Mouse (Mus musculus): ENCODE results near the gene Arhgef28. TPM values are rescaled to one million over a fixed set of nuclear protein-coding genes. Genes with fewer than 3 reads are reported as not detected.
"Not testable (repeated sequence)": the region's sequence is repeated elsewhere in the genome, so short reads cannot be mapped to it uniquely, and the experiment has no call there.

Gene Arhgef28
- polyA plus RNA-seq, 1 experiment from 2014 or later: 9.9 TPM

DNA sequence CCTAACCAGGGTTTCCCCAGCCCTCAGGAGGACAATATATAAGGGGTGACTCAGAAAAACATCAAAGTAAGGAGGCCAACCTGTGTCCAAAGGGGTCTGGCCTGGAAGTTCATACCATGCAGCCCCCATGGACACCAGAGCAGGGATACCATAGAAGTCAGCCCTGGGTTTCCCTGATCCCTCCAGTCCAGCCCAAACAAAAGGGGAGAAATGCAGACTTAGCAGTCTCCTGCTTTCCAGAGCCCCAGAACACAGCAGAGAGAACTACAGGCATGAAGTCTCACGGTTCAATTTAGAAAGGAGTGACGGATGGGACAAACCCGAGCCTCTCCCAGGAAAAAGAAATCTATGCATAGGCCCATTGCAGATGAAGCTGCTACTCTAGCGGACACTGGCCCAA is 91.2 kb downstream of the Arhgef28 start:
- 85% methylated on average over 4 of the region's 4 CpGs for WGBS
- no peak overlapping the region for H3K4me3 ChIP-seq (ENCODE audit: low read depth, low read length)
- H3K27me3 ChIP-seq (replicated peaks; ENCODE audit: control insufficient read depth, insufficient read depth, low read length): no peaks in the 10 kb centered on the region
- H3K36me3 ChIP-seq (ENCODE audit: control insufficient read depth, insufficient read depth, low read length): no peaks in the 10 kb centered on the region
- ATAC-seq: no peak
- no peak overlapping the region for H3K9ac ChIP-seq (ENCODE audit: low read length)
- H3K9me3 ChIP-seq (replicated peaks; ENCODE audit: control insufficient read depth, low read length): no peaks in the 10 kb centered on the region
- no peak overlapping the region for H3K27ac ChIP-seq (ENCODE audit: low read depth, low read length)
- no peak overlapping the region for H3K4me2 ChIP-seq (ENCODE audit: low read length)
- no peak for DNase-seq (ENCODE audit: low spot score)
- H3K4me1 ChIP-seq (ENCODE audit: control insufficient read depth, insufficient read depth, low read length): no peaks in the 10 kb centered on the region; the same call in 1 of the 2 replicates

DNA sequence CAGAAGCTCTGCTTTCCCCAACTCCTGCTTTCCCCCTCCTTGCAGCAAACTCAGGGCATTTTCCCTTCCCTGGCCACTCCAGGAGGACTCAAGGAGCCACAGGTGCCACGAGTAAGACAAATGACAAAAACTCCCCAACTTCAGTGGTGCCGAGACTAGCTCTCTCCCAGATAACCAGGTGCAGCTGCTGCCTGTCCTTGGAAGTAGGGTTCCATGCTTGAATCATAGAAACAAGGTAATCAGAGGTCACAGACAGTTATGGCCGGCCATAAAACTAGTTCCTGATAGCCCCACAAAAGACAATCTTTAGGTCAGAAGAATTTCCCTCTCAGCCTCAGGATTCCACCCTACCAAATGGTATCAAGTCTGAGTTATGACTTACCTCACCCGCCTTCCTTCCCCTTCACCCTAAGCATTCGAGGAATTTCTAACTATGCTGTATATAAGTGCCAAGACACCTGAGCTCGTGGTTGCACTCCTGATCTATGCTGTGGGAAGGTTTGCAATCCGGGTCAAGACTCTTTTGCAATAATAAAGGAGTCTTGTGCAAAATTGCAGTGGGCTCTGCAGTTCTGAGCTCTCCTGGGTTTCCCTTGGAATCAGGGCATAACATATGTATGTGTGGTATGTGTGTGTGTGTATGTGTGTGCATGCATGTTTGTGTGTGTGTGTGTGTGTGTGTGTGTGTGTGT is 93.3 kb downstream of the Arhgef28 start:
- Histone ChIP-seq H3K4me2 (ENCODE audit: low read length) (no peak overlapping the region), H3K4me3 (ENCODE audit: low read depth, low read length) (no peak overlapping the region), H3K4me1 (ENCODE audit: control insufficient read depth, insufficient read depth, low read length) (no peaks in the 10 kb centered on the region; the same call in 1 of the 2 replicates), H3K9me3 (replicated peaks; ENCODE audit: control insufficient read depth, low read length) (no peaks in the 10 kb centered on the region), H3K9ac (ENCODE audit: low read length) (no peak overlapping the region), H3K27ac (ENCODE audit: low read depth, low read length) (no peak overlapping the region), H3K36me3 (ENCODE audit: control insufficient read depth, insufficient read depth, low read length) (no peaks in the 10 kb centered on the region), H3K27me3 (replicated peaks; ENCODE audit: control insufficient read depth, insufficient read depth, low read length) (no peaks in the 10 kb centered on the region)
- 85% methylated on average over 7 of the region's 7 CpGs for WGBS
- ATAC-seq: no peak
- no peak for DNase-seq (ENCODE audit: low spot score)

DNA sequence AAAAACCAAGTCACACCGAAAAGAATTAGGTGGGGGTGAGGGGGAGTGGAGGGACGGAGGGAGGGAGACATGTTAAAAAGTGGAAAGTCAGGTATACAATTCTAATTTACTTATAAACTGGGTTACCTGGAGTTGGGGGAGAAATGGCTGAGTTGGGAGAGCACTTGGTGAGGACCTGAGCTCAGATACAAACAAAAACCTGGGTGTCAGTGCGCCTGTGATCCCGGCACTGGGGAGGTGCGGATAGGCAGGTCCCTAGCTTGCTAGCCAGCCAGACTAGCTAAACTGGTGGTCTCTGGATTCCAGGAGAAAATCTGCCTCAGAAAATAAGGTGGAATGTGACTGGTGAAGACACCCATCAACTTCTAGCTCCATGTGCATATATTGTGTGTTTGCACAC is 94.7 kb downstream of the Arhgef28 start:
- Histone ChIP-seq H3K27me3 (replicated peaks; ENCODE audit: control insufficient read depth, insufficient read depth, low read length) (no peaks in the 10 kb centered on the region), H3K36me3 (ENCODE audit: control insufficient read depth, insufficient read depth, low read length) (no peaks in the 10 kb centered on the region), H3K4me2 (ENCODE audit: low read length) (no peak overlapping the region), H3K4me3 (ENCODE audit: low read depth, low read length) (no peak overlapping the region), H3K27ac (ENCODE audit: low read depth, low read length) (no peak overlapping the region), H3K4me1 (ENCODE audit: control insufficient read depth, insufficient read depth, low read length) (no peaks in the 10 kb centered on the region), H3K9me3 (replicated peaks; ENCODE audit: control insufficient read depth, low read length) (no peaks in the 10 kb centered on the region), H3K9ac (ENCODE audit: low read length) (no peak overlapping the region)
- 79% methylated on average over 5 of the region's 5 CpGs for WGBS
- ATAC-seq (no peak), DNase-seq (ENCODE audit: low spot score) (no peak)

DNA sequence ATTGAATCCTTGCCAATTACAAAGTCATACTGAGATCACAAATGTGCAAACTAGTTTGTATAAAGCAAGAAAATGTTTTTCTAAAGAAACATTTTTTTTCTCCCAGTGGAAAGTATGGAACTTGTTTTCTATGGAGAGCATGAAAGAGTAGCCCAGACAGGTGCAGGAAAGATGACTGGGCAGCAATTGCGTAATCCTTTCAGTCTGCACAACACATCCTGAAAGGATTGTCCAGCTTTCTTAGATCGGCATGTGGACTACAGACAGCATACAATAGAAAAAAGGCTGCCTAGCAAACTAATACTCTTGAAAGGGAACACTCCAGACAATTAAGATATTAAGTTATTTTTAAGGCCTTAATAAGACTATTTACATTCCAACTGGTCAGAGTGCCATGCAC is 95.2 kb downstream of the Arhgef28 start:
- whole genome bisulfite sequencing: 59% methylated on average over 2 of the region's 2 CpGs
- Histone ChIP-seq H3K4me2 (ENCODE audit: low read length) (no peak overlapping the region), H3K4me1 (ENCODE audit: control insufficient read depth, insufficient read depth, low read length) (no peaks in the 10 kb centered on the region), H3K27me3 (replicated peaks; ENCODE audit: control insufficient read depth, insufficient read depth, low read length) (no peaks in the 10 kb centered on the region), H3K9me3 (replicated peaks; ENCODE audit: control insufficient read depth, low read length) (no peaks in the 10 kb centered on the region), H3K36me3 (ENCODE audit: control insufficient read depth, insufficient read depth, low read length) (no peaks in the 10 kb centered on the region), H3K9ac (ENCODE audit: low read length) (no peak overlapping the region), H3K27ac (ENCODE audit: low read depth, low read length) (no peak overlapping the region), H3K4me3 (ENCODE audit: low read depth, low read length) (no peak overlapping the region)
- ATAC-seq (no peak), DNase-seq (ENCODE audit: low spot score) (no peak)

DNA sequence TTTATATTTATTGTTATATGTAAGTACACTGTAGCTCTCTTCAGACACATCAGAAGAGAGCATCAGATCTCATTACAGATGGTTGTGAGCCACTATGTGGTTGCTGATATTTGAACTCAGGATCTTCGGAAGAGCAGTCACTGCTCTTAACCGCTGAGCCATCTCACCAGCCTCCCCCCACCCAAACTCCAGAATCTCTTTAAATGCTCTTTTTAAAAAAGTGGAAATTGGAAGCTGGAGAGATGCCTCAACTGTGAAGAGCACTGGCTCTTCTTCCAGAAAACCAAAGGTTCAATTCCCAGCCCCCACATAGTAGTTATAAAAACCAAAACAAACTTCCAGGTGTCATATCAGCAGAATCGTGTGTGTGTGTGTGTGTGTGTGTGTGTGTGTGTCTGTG is 97.8 kb downstream of the Arhgef28 start:
- not testable (repeated sequence) for H3K9me3 ChIP-seq (replicated peaks; ENCODE audit: control insufficient read depth, low read length); H3K36me3 ChIP-seq (ENCODE audit: control insufficient read depth, insufficient read depth, low read length); DNase-seq (ENCODE audit: low spot score); H3K4me2 ChIP-seq (ENCODE audit: low read length); H3K27me3 ChIP-seq (replicated peaks; ENCODE audit: control insufficient read depth, insufficient read depth, low read length); ATAC-seq; H3K4me1 ChIP-seq (ENCODE audit: control insufficient read depth, insufficient read depth, low read length); H3K4me3 ChIP-seq (ENCODE audit: low read depth, low read length); H3K27ac ChIP-seq (ENCODE audit: low read depth, low read length); H3K9ac ChIP-seq (ENCODE audit: low read length)
- 90% methylated on average over 3 of the region's 3 CpGs for WGBS

DNA sequence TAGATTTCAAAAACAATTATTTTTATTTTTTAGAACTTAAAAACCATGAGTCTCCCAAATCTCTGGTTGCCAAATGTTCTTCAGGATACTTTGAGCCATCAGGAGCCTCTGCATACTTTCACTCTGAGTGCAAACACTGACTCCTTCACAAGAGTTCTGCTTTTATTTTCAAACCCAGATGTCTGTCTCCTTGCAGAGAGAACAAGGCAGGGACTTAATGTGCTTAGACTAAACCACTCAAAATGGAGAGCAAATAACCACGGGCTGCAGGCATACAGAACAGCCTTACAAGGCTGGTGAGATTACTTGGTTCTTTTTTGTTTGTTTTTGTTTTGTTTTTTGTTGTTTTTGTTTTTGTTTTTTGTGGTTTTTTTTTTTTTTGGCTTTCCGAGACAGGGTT is 98.6 kb downstream of the Arhgef28 start:
- no peak overlapping the region for H3K4me3 ChIP-seq (ENCODE audit: low read depth, low read length)
- no peaks in the 10 kb centered on the region for H3K4me1 ChIP-seq (ENCODE audit: control insufficient read depth, insufficient read depth, low read length)
- H3K9ac ChIP-seq (ENCODE audit: low read length): no peak overlapping the region
- WGBS: 77% methylated on average over 2 of the region's 2 CpGs
- H3K27me3 ChIP-seq (replicated peaks; ENCODE audit: control insufficient read depth, insufficient read depth, low read length): no peaks in the 10 kb centered on the region
- no peak for ATAC-seq
- no peaks in the 10 kb centered on the region for H3K36me3 ChIP-seq (ENCODE audit: control insufficient read depth, insufficient read depth, low read length)
- no peaks in the 10 kb centered on the region for H3K9me3 ChIP-seq (replicated peaks; ENCODE audit: control insufficient read depth, low read length)
- no peak for DNase-seq (ENCODE audit: low spot score)
- no peak overlapping the region for H3K4me2 ChIP-seq (ENCODE audit: low read length)
- H3K27ac ChIP-seq (ENCODE audit: low read depth, low read length): no peak overlapping the region

DNA sequence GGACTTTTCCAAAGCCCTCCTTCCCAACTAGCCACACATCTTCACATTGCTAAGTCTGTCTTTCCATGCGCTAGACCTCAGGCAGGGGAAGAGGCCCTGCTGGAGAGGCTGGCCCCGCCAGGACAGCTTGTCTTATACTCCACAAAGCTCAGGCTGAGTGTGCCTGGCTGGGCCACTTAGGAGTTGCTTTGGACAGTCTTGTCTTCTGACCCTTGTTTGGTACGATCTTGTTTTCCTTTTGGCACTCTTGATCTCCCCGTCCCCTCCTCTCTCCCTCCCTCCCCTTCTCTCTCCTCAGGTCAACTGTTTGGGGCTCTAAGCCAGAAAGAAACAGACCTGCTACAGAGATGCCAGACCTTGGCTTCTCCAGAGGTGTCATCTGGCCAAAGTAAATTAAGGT is 110.3 kb downstream of the Arhgef28 start:
- WGBS: 45% methylated on average over 4 of the region's 4 CpGs
- no peak for DNase-seq (ENCODE audit: low spot score)

DNA sequence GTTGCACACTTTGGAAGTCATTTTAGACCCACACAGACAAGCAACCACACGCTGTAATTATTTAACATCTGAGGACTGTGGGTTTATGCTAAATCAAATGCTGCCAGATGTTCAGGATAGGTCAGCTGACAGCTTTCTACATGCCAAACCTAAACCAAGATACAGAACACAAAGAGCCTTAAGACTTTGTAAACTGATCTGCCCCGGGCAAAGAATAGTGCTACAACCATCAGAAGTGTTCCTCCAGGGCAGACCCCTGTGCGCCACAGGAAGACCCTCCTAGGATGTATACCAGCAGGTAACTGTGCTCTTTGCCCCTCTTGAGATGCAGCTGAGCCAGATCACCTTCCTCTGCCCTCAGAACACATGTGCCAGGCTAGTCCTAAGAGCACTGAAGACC is 111.9 kb downstream of the Arhgef28 start:
- Histone ChIP-seq H3K4me1 (ENCODE audit: control insufficient read depth, insufficient read depth, low read length) (no peaks in the 10 kb centered on the region), H3K27ac (ENCODE audit: low read depth, low read length) (no peak overlapping the region), H3K9me3 (replicated peaks; ENCODE audit: control insufficient read depth, low read length) (no peaks in the 10 kb centered on the region), H3K27me3 (replicated peaks; ENCODE audit: control insufficient read depth, insufficient read depth, low read length) (no peaks in the 10 kb centered on the region), H3K36me3 (ENCODE audit: control insufficient read depth, insufficient read depth, low read length) (no peaks in the 10 kb centered on the region), H3K4me2 (ENCODE audit: low read length) (no peak overlapping the region), H3K9ac (ENCODE audit: low read length) (no peak overlapping the region), H3K4me3 (ENCODE audit: low read depth, low read length) (no peak overlapping the region)
- ATAC-seq (no peak), DNase-seq (ENCODE audit: low spot score) (no peak)
- 84% methylated on average over 3 of the region's 3 CpGs for WGBS

More for the DNA sequence above, 110.3 kb downstream of the Arhgef28 start:
- ATAC-seq: no peak
- H3K27ac ChIP-seq (ENCODE audit: low read depth, low read length): no peak overlapping the region
- H3K9me3 ChIP-seq (replicated peaks; ENCODE audit: control insufficient read depth, low read length): no peaks in the 10 kb centered on the region
- no peaks in the 10 kb centered on the region for H3K36me3 ChIP-seq (ENCODE audit: control insufficient read depth, insufficient read depth, low read length)
- H3K27me3 ChIP-seq (replicated peaks; ENCODE audit: control insufficient read depth, insufficient read depth, low read length): no peaks in the 10 kb centered on the region
- H3K4me2 ChIP-seq (ENCODE audit: low read length): no peak overlapping the region
- no peaks in the 10 kb centered on the region for H3K4me1 ChIP-seq (ENCODE audit: control insufficient read depth, insufficient read depth, low read length)
- H3K9ac ChIP-seq (ENCODE audit: low read length): no peak overlapping the region
- no peak overlapping the region for H3K4me3 ChIP-seq (ENCODE audit: low read depth, low read length)

DNA sequence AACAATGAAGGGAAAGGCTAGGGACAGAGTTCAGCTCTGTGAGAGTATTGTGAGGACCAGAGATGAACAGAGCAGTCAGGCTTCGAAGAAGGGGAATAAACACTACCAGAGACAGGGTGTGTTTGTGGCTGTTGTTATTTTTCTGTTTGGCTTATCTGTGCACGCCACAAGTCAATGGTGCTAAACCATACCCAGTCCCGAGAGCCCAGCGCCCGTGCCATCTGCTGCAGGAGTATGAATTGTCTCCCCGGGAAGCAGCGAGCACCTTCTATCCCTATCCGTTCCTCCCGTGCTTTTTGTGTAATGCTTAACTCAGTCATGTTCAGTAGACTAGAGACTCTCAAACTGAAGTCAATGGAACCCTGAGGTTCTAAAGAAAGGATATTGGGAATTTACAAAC is 112.8 kb downstream of the Arhgef28 start:
- no peak overlapping the region for H3K4me3 ChIP-seq (ENCODE audit: low read depth, low read length)
- ATAC-seq (no peak), DNase-seq (ENCODE audit: low spot score) (no peak)
- H3K4me1 ChIP-seq (ENCODE audit: control insufficient read depth, insufficient read depth, low read length): no peaks in the 10 kb centered on the region
- no peaks in the 10 kb centered on the region for H3K27me3 ChIP-seq (replicated peaks; ENCODE audit: control insufficient read depth, insufficient read depth, low read length)
- no peaks in the 10 kb centered on the region for H3K36me3 ChIP-seq (ENCODE audit: control insufficient read depth, insufficient read depth, low read length)
- 83% methylated on average over 9 of the region's 9 CpGs for WGBS
- H3K9me3 ChIP-seq (replicated peaks; ENCODE audit: control insufficient read depth, low read length): no peaks in the 10 kb centered on the region
- no peak overlapping the region for H3K27ac ChIP-seq (ENCODE audit: low read depth, low read length)
- H3K4me2 ChIP-seq (ENCODE audit: low read length): no peak overlapping the region
- no peak overlapping the region for H3K9ac ChIP-seq (ENCODE audit: low read length)
